Mouse (Mus musculus): ENCODE data around the gene Rtn4r. TPM values are rescaled to one million over a fixed set of nuclear protein-coding genes. Genes with fewer than 3 reads are reported as not detected.
A peak's percentile ranks its signal among the peaks of the same experiment; 100 is the strongest.

Gene Rtn4r
- polyA plus RNA-seq, 1 experiment from 2014 or later: 0.17 TPM

- H3K4me1 ChIP-seq (ENCODE audit: insufficient read depth, low read depth, low read length): peaks cover 4% of the 10 kb centered on the region; the same call in 1 of the 2 replicates
- H3K9ac ChIP-seq (replicated peaks; ENCODE audit: low read depth): no peak overlapping the region
- H3K27ac ChIP-seq (ENCODE audit: low read length): no peak overlapping the region
- peak; percentile 35 for ATAC-seq
- no peaks in the 10 kb centered on the region for H3K9me3 ChIP-seq (ENCODE audit: low read length)
- peak overlapping the region; percentile 55 for H3K4me3 ChIP-seq (ENCODE audit: low read depth, low read length)
- no peaks in the 10 kb centered on the region for H3K36me3 ChIP-seq (ENCODE audit: insufficient read depth, low read length)
- no peak for DNase-seq (ENCODE audit: low spot score)
- H3K4me2 ChIP-seq (replicated peaks; ENCODE audit: low read depth, low read length): peak overlapping the region; percentile 96
- WGBS: 1% methylated on average over 45 of the region's 52 CpGs
- H3K27me3 ChIP-seq (replicated peaks; ENCODE audit: insufficient read depth, low read length): peaks cover 24% of the 10 kb centered on the region
- TF ChIP-seq EP300 (IDR thresholded peaks at IDR 0.05) (no peak), CTCF (IDR thresholded peaks at IDR 0.05) (no peak)
Observed at GRCm38 (mm10) chr16:18127871-18128563, 575 bp downstream of the Rtn4r start.

- H3K4me1 ChIP-seq (ENCODE audit: insufficient read depth, low read depth, low read length): peaks cover 4% of the 10 kb centered on the region; the same call in 1 of the 2 replicates
- no peaks in the 10 kb centered on the region for H3K9me3 ChIP-seq (ENCODE audit: low read length)
- no peak overlapping the region for H3K27ac ChIP-seq (ENCODE audit: low read length)
- ATAC-seq (no peak), DNase-seq (ENCODE audit: low spot score) (no peak)
- TF ChIP-seq EP300 (IDR thresholded peaks at IDR 0.05): no peak
- no peak for TF ChIP-seq CTCF (IDR thresholded peaks at IDR 0.05)
- no peaks in the 10 kb centered on the region for H3K36me3 ChIP-seq (ENCODE audit: insufficient read depth, low read length)
- 71% methylated on average over 5 of the region's 6 CpGs for WGBS
- H3K9ac ChIP-seq (replicated peaks; ENCODE audit: low read depth): no peak overlapping the region
- H3K4me2 ChIP-seq (replicated peaks; ENCODE audit: low read depth, low read length): no peak overlapping the region
- peaks cover 24% of the 10 kb centered on the region for H3K27me3 ChIP-seq (replicated peaks; ENCODE audit: insufficient read depth, low read length)
- no peak overlapping the region for H3K4me3 ChIP-seq (ENCODE audit: low read depth, low read length)
Observed at GRCm38 (mm10) chr16:18128564-18128935, 1.1 kb downstream of the Rtn4r start.

- DNase-seq (ENCODE audit: low spot score): no peak
- WGBS: 65% methylated on average over 5 of the region's 5 CpGs
- Histone ChIP-seq H3K9ac (replicated peaks; ENCODE audit: low read depth) (no peak overlapping the region), H3K4me3 (ENCODE audit: low read depth, low read length) (no peak overlapping the region), H3K27ac (ENCODE audit: low read length) (no peak overlapping the region), H3K27me3 (replicated peaks; ENCODE audit: insufficient read depth, low read length) (peaks cover 24% of the 10 kb centered on the region), H3K4me2 (replicated peaks; ENCODE audit: low read depth, low read length) (no peak overlapping the region), H3K36me3 (ENCODE audit: insufficient read depth, low read length) (no peaks in the 10 kb centered on the region), H3K9me3 (ENCODE audit: low read length) (no peaks in the 10 kb centered on the region), H3K4me1 (ENCODE audit: insufficient read depth, low read depth, low read length) (peaks cover 4% of the 10 kb centered on the region; the same call in 1 of the 2 replicates)
- TF ChIP-seq EP300 (IDR thresholded peaks at IDR 0.05) (no peak), CTCF (IDR thresholded peaks at IDR 0.05) (no peak)
- no peak for ATAC-seq
Observed at GRCm38 (mm10) chr16:18129413-18129812, 2.0 kb downstream of the Rtn4r start.

GRCm38 (mm10) chr16:18130288-18130687 lies 2.8 kb downstream of the Rtn4r start:
- Histone ChIP-seq H3K36me3 (ENCODE audit: insufficient read depth, low read length) (no peaks in the 10 kb centered on the region), H3K4me2 (replicated peaks; ENCODE audit: low read depth, low read length) (no peak overlapping the region), H3K4me1 (ENCODE audit: insufficient read depth, low read depth, low read length) (peaks cover 4% of the 10 kb centered on the region; the same call in 1 of the 2 replicates), H3K9me3 (ENCODE audit: low read length) (no peaks in the 10 kb centered on the region), H3K27ac (ENCODE audit: low read length) (no peak overlapping the region), H3K4me3 (ENCODE audit: low read depth, low read length) (no peak overlapping the region), H3K27me3 (replicated peaks; ENCODE audit: insufficient read depth, low read length) (peaks cover 24% of the 10 kb centered on the region), H3K9ac (replicated peaks; ENCODE audit: low read depth) (no peak overlapping the region)
- DNase-seq (ENCODE audit: low spot score) (no peak), ATAC-seq (no peak)
- no peak for TF ChIP-seq CTCF (IDR thresholded peaks at IDR 0.05)
- TF ChIP-seq EP300 (IDR thresholded peaks at IDR 0.05): no peak
- 26% methylated on average over 4 of the region's 4 CpGs for WGBS

GRCm38 (mm10) chr16:18130705-18131104 lies 3.3 kb downstream of the Rtn4r start:
- no peak overlapping the region for H3K27ac ChIP-seq (ENCODE audit: low read length)
- DNase-seq (ENCODE audit: low spot score): no peak
- H3K27me3 ChIP-seq (replicated peaks; ENCODE audit: insufficient read depth, low read length): peaks cover 24% of the 10 kb centered on the region
- H3K9me3 ChIP-seq (ENCODE audit: low read length): no peaks in the 10 kb centered on the region
- peaks cover 4% of the 10 kb centered on the region; the same call in 1 of the 2 replicates for H3K4me1 ChIP-seq (ENCODE audit: insufficient read depth, low read depth, low read length)
- no peak overlapping the region for H3K4me2 ChIP-seq (replicated peaks; ENCODE audit: low read depth, low read length)
- no peak overlapping the region for H3K4me3 ChIP-seq (ENCODE audit: low read depth, low read length)
- TF ChIP-seq EP300 (IDR thresholded peaks at IDR 0.05) (no peak), CTCF (IDR thresholded peaks at IDR 0.05) (no peak)
- no peak for ATAC-seq
- H3K9ac ChIP-seq (replicated peaks; ENCODE audit: low read depth): no peak overlapping the region
- no peaks in the 10 kb centered on the region for H3K36me3 ChIP-seq (ENCODE audit: insufficient read depth, low read length)

GRCm38 (mm10) chr16:18131245-18131939 lies 4.0 kb downstream of the Rtn4r start:
- Histone ChIP-seq H3K27ac (ENCODE audit: low read length) (no peak overlapping the region), H3K9ac (replicated peaks; ENCODE audit: low read depth) (no peak overlapping the region), H3K9me3 (ENCODE audit: low read length) (no peaks in the 10 kb centered on the region), H3K36me3 (ENCODE audit: insufficient read depth, low read length) (no peaks in the 10 kb centered on the region), H3K27me3 (replicated peaks; ENCODE audit: insufficient read depth, low read length) (peaks cover 24% of the 10 kb centered on the region), H3K4me3 (ENCODE audit: low read depth, low read length) (no peak overlapping the region), H3K4me1 (ENCODE audit: insufficient read depth, low read depth, low read length) (peaks cover 4% of the 10 kb centered on the region; the same call in 1 of the 2 replicates), H3K4me2 (replicated peaks; ENCODE audit: low read depth, low read length) (no peak overlapping the region)
- TF ChIP-seq EP300 (IDR thresholded peaks at IDR 0.05) (no peak), CTCF (IDR thresholded peaks at IDR 0.05) (no peak)
- 83% methylated on average over 11 of the region's 11 CpGs for WGBS
- no peak for DNase-seq (ENCODE audit: low spot score)
- no peak for ATAC-seq
